Mouse (Mus musculus) liver, embryonic 16.5 days (tissue): ENCODE measurements around the gene Smg6. TPM values are rescaled to one million over a fixed set of nuclear protein-coding genes. Genes with fewer than 3 reads are reported as not detected.

ENCODE experiments used
- ATAC-seq: fragments of 200-750 bp; cut with Nextera tagmentation; 2 replicates; pipeline ENCODE4 v1.8.0; 2017; ENCODE audit warnings: low read depth, mild to moderate bottlenecking, moderate number of reproducible peaks, moderate library complexity
- H3K27ac ChIP-seq: fragments of 300-500 bp; sonication (generic); 2 replicates; pipeline ENCODE4 v1.5.1; 2014; ENCODE audit warnings: mild to moderate bottlenecking, low read length
- H3K27me3 ChIP-seq: fragments of 300-500 bp; sonication (generic); 2 replicates; pipeline ENCODE4 v1.6.1; 2014; ENCODE audit warnings: low read depth, low read length, mixed read lengths; ENCODE audit not compliant: control insufficient read depth, insufficient read depth
- H3K36me3 ChIP-seq: fragments of 300-500 bp; sonication (generic); 2 replicates; pipeline ENCODE4 v1.6.1; 2014; ENCODE audit warnings: mild to moderate bottlenecking; ENCODE audit not compliant: control insufficient read depth, insufficient read depth
- H3K4me1 ChIP-seq: fragments of 300-500 bp; sonication (generic); 2 replicates; pipeline ENCODE4 v1.6.1; 2014; ENCODE audit warnings: low read depth, low read length, mixed read lengths; ENCODE audit not compliant: control insufficient read depth
- H3K4me2 ChIP-seq: fragments of 300-500 bp; sonication (generic); 2 replicates; pipeline ENCODE4 v1.6.1; 2014; ENCODE audit warnings: low read depth, low read length, mixed read lengths
- H3K4me3 ChIP-seq: fragments of 300-500 bp; sonication (generic); 2 replicates; pipeline ENCODE4 v1.5.1; 2014; ENCODE audit warnings: low read depth, mild to moderate bottlenecking, low read length
- H3K9ac ChIP-seq: fragments of 300-500 bp; sonication (generic); 2 replicates; pipeline ENCODE4 v1.6.1; 2014; ENCODE audit warnings: low read depth, low read length
- H3K9me3 ChIP-seq: fragments of 300-500 bp; sonication (generic); replicated peaks from 2 replicates; pipeline ENCODE4 v1.6.1; 2016; ENCODE audit warnings: low read length; ENCODE audit not compliant: control insufficient read depth
- WGBS: fragments of 180-500 bp; shearing (Covaris S2); extraction: QIAGEN DNeasy Blood & Tissue Kit; methylation state at CpG from one replicate; pipeline ENCODE4 v1.1.7; 2014; ENCODE audit not compliant: insufficient replicate concordance; 5-methylcytosine and 5-hydroxymethylcytosine counted together
- polyA plus RNA-seq: library from polyadenylated mRNA; unstranded; fragments of >200 nt; fragmentation: Nextera tagmentation; extraction: Ambion mirVana; gene quantifications from 2 replicates; pipeline ENCODE4 v1.2.1, GENCODE M21; 2015

Smg6 gene
- polyA plus RNA-seq, 1 experiment from 2014 or later = 5.5 TPM

GRCm38 (mm10) chr11:74959501-74959900, 33.9 kb downstream of the Smg6 start:
- no peak overlapping the region for H3K4me2 ChIP-seq
- no peak overlapping the region for H3K9ac ChIP-seq
- no peaks in the 10 kb centered on the region for H3K36me3 ChIP-seq
- ATAC-seq = no peak
- no peaks in the 10 kb centered on the region for H3K27me3 ChIP-seq
- WGBS = 67% methylated on average over 2 of the region's 2 CpGs
- no peaks in the 10 kb centered on the region for H3K9me3 ChIP-seq
- no peak overlapping the region for H3K27ac ChIP-seq
- H3K4me1 ChIP-seq = no peaks in the 10 kb centered on the region
- H3K4me3 ChIP-seq = no peak overlapping the region

GRCm38 (mm10) chr11:74960031-74960551, 34.5 kb downstream of the Smg6 start:
- no peak overlapping the region for H3K4me3 ChIP-seq
- H3K4me2 ChIP-seq = no peak overlapping the region
- H3K27me3 ChIP-seq = no peaks in the 10 kb centered on the region
- WGBS = 61% methylated on average over 9 of the region's 9 CpGs
- ATAC-seq = no peak
- H3K36me3 ChIP-seq = no peaks in the 10 kb centered on the region
- no peaks in the 10 kb centered on the region for H3K4me1 ChIP-seq
- H3K9me3 ChIP-seq = no peaks in the 10 kb centered on the region
- H3K27ac ChIP-seq = no peak overlapping the region
- no peak overlapping the region for H3K9ac ChIP-seq

DNA sequence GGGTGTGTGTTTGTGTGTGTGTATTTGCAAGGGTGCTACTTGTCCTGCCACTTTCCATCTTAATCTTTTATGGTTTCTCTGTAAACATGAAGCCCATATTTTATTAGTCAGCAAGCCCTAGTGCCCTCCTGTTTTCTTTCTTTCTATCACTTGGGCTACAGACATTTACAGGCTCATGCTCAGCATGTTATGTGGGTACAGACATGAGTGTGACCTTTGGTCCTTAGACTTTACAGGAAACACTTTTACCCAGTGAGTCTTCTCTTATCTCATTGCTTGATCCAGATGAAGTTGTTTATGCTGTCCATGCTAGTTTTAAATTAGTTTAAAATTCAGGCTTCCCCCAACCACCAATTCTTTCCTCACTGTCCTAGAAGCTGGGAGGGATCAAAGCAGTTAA, 36.3 kb downstream of the Smg6 start:
- Histone ChIP-seq H3K27ac (no peak overlapping the region), H3K4me1 (no peaks in the 10 kb centered on the region)
- no peak for ATAC-seq

GRCm38 (mm10) chr11:74962846-74963407, 37.3 kb downstream of the Smg6 start:
- Histone ChIP-seq H3K4me1 (no peaks in the 10 kb centered on the region), H3K27me3 (no peaks in the 10 kb centered on the region), H3K9ac (no peak overlapping the region), H3K9me3 (no peaks in the 10 kb centered on the region), H3K36me3 (no peaks in the 10 kb centered on the region; the same call in 1 of the 2 replicates), H3K4me3 (no peak overlapping the region), H3K27ac (no peak overlapping the region), H3K4me2 (no peak overlapping the region)
- 72% methylated on average over 2 of the region's 2 CpGs for WGBS
- no peak for ATAC-seq

More for the DNA sequence above, 36.3 kb downstream of the Smg6 start:
- Histone ChIP-seq H3K4me2 (no peak overlapping the region), H3K27me3 (no peaks in the 10 kb centered on the region), H3K36me3 (no peaks in the 10 kb centered on the region), H3K9me3 (no peaks in the 10 kb centered on the region), H3K4me3 (no peak overlapping the region), H3K9ac (no peak overlapping the region)

DNA sequence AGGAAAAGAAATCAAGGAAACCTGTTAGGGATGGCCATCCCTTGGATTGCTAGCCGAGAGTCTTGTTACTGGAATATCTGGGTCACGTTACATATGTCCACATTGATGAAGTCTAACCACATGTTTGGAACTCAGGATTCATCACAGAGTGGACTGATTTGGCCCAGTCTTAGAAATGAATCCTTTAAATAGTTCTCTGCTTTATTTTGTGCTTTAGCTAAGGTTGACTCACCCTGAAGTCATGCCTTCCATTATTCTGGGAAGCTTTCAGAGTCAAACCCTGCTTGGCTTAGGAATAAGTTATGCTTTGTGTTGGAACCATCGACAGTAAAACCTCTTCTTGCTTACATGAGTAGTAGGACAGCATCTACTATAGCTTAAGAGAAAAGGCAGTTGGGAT, 39.9 kb downstream of the Smg6 start:
- no peak overlapping the region for H3K27ac ChIP-seq
- H3K4me3 ChIP-seq = no peak overlapping the region
- ATAC-seq = no peak
- no peaks in the 10 kb centered on the region for H3K27me3 ChIP-seq
- no peaks in the 10 kb centered on the region for H3K4me1 ChIP-seq
- no peak overlapping the region for H3K4me2 ChIP-seq
- WGBS = 85% methylated on average over 3 of the region's 3 CpGs
- H3K9me3 ChIP-seq = no peaks in the 10 kb centered on the region
- no peak overlapping the region for H3K9ac ChIP-seq
- H3K36me3 ChIP-seq = no peaks in the 10 kb centered on the region; the same call in 1 of the 2 replicates

GRCm38 (mm10) chr11:74973290-74974157, 47.9 kb downstream of the Smg6 start:
- no peaks in the 10 kb centered on the region for H3K9me3 ChIP-seq
- H3K36me3 ChIP-seq = no peaks in the 10 kb centered on the region
- 71% methylated on average over 7 of the region's 7 CpGs for WGBS
- H3K4me1 ChIP-seq = no peaks in the 10 kb centered on the region
- no peak overlapping the region for H3K4me3 ChIP-seq
- H3K9ac ChIP-seq = no peak overlapping the region
- H3K27me3 ChIP-seq = no peaks in the 10 kb centered on the region
- H3K27ac ChIP-seq = no peak overlapping the region
- ATAC-seq = no peak
- H3K4me2 ChIP-seq = no peak overlapping the region

DNA sequence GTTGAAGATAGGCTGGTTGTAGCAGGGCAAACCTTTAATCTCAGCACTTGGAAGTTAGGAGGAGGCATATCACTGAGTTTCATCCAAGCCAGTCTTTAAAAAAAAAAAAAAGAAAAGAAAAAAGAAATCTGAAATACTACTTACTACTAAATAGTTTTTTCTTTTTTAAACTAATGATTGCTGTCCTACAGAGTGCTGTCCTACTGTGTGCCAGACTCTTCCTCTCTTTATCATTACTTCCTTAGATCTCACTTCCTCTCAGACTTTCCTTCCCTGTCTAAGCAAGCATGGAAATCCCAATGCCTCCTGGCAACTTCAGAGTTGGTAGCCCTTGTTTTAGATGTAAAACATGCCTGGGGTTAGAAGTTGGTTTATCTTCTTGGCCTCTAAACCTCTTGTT, 49.0 kb downstream of the Smg6 start:
- Histone ChIP-seq H3K4me3 (no peak overlapping the region), H3K9ac (no peak overlapping the region), H3K9me3 (no peaks in the 10 kb centered on the region), H3K27ac (no peak overlapping the region), H3K27me3 (no peaks in the 10 kb centered on the region), H3K36me3 (no peaks in the 10 kb centered on the region), H3K4me1 (no peaks in the 10 kb centered on the region), H3K4me2 (no peak overlapping the region)
- ATAC-seq = no peak

GRCm38 (mm10) chr11:74976835-74977687, 51.4 kb downstream of the Smg6 start:
- H3K9ac ChIP-seq = no peak overlapping the region
- no peak overlapping the region for H3K4me3 ChIP-seq
- no peak overlapping the region for H3K4me2 ChIP-seq
- H3K4me1 ChIP-seq = no peaks in the 10 kb centered on the region
- H3K27ac ChIP-seq = no peak overlapping the region
- ATAC-seq = no peak
- no peaks in the 10 kb centered on the region for H3K36me3 ChIP-seq
- 67% methylated on average over 3 of the region's 3 CpGs for WGBS
- no peaks in the 10 kb centered on the region for H3K9me3 ChIP-seq
- no peaks in the 10 kb centered on the region for H3K27me3 ChIP-seq
